Mouse (Mus musculus): ENCODE results near the gene Zscan5b. TPM values are rescaled to one million over a fixed set of nuclear protein-coding genes. Genes with fewer than 3 reads are reported as not detected.
A peak's percentile ranks its signal among the peaks of the same experiment; 100 is the strongest.
"Not testable (repeated sequence)": the region's sequence is repeated elsewhere in the genome, so short reads cannot be mapped to it uniquely, and the experiment has no call there.

Zscan5b gene
- total RNA-seq (2015; ENCODE audit: low replicate concordance) (not detected in 2 replicates), total RNA-seq (2017; ENCODE audit: low replicate concordance) (not detected in 2 replicates)

DNA sequence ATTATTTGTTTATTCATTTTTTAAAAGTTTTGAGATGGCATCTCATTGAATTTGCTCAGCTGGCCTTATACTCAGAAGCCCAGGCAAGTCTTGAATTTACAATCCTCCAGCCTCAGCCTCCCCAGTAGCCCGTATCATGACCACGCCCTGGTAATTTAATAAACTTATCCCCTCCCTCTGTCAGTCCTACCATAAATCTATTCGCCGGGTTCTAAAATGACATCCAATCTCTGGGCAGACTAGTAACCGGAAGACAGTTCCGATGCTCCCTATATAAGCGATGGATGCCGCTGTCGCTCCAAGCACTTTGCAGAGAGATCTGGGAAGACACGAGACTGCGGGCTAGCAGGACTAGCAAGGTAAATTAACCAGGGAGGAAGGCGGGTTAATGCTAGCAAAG is at the start of gene Zscan5b:
Gene Zscan5b (plus strand): TSS at position 301 of the 400 bp plus-strand sequence.
- ATAC-seq (replicated peaks; ENCODE audit: low FRiP score, poor library complexity, severe bottlenecking): no peak

DNA sequence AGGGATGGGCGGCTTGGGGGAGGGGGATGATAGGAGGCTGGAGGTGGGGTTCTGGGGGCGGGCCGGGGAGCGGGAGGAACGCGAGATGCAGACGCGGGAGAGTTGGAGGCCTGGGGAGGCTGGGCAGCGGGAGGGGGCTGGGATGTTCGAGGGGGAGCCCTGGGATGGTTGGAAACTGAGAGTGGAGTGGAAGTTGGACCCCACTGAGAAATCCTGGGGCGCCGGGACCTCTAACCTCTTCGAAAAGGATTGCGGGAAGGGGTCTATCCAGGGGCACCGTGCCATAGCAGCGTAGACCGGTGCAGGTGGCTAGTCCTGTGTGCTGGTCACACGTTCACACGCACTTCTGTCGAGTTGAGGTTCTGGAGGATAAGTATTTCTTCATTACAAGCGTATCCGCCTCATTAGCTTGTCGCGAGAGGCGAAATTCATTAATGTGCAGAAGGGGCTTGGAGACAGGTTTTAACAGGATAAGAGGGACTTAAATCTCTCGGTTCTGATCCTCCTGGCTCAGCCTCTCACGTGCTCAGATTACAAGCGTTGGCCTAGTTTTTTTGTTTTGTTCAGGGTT is 49.3 kb upstream of the Zscan5b start:
- ATAC-seq (replicated peaks; ENCODE audit: low FRiP score, poor library complexity, severe bottlenecking): no peak

DNA sequence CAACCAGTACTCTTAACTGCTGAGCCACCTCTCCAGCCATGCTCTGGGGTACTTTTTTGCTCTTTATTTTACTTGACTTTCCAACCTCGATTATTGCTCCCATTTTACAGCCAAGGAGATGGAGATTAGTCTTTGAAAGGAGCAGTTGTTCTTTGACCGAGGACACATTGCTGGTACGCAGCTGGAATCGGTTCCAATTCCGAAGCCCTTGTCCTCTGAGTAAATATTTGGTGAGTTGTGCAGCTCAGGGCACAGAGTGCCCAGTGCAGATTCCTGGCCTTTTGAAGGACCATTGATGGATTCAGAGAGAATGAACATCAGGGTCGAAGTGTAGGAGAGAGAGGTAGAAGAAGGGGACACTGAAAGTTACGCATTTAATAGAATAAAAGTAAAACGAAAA is 48.2 kb upstream of the Zscan5b start:
- ATAC-seq (replicated peaks; ENCODE audit: low FRiP score, poor library complexity, severe bottlenecking): no peak

DNA sequence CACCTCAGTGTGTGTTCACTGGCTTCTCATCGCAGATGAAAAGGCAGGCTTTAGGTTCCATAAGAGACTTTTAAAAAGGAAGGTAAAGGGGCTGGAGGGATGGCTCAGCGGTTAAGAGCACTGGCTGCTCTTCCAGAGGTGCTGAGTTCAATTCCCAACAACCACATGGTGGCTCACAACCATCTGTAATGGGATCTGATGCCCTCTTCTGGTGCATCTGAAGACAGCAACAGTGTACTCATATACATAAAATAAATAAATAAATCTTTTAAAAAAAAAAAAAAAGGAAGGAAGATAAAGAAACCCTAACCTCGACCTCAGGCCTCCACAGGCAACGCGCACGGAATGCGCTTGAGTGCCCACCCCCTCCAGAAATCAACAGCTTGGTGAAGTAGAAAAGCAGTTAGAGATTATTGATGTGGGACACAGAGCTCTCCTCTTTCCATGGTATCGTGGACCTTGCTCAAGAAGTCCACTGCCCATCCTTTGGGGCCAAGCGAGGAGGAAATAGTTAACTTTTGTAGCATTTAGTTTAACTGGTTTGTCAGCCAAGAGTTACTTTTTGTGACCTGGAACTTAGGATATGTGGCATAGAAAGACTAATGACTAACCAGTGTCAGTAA is 47.6 kb upstream of the Zscan5b start:
- not testable (repeated sequence) for ATAC-seq (replicated peaks; ENCODE audit: low FRiP score, poor library complexity, severe bottlenecking)

DNA sequence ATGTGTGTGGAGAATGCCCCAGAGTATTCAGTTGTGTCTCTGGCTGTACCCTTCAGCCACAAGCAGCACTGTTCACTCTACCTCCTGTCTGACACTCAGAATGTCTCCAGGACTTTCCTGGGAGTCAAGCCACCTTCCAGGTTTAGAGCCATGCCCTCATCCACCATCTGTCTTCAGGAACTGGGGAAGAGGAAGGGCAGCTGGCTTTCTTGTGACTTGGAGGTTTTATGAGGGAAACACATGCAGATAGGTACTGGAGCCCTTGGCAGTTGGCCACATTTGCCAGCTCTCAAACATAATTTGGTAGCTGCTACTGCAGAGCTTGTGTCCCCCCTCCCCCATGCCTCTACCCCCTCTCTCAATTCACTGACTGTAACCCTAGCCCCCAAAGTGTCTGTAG is 43.1 kb upstream of the Zscan5b start:
- no peak for ATAC-seq (replicated peaks; ENCODE audit: low FRiP score, poor library complexity, severe bottlenecking)

DNA sequence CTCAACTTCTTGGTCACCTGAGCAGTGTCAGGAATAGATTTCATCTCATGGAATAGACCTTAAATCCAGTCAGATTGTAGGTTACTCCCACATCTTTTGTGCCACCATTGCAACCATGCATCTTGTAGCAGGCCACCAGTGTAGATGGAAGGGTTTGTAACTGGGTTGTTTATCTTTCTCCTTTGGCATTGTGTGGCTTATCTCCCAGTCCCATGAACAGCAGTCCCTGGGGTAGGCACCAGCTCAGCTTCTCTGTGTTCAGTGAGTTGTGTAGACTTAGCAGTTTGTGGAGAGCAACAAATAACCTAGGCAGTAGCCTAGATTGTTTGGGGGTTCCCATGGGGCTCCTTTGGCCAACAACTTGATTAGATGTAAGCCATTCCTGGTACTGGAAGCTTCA is 39.2 kb upstream of the Zscan5b start:
- ATAC-seq (replicated peaks; ENCODE audit: low FRiP score, poor library complexity, severe bottlenecking): no peak

DNA sequence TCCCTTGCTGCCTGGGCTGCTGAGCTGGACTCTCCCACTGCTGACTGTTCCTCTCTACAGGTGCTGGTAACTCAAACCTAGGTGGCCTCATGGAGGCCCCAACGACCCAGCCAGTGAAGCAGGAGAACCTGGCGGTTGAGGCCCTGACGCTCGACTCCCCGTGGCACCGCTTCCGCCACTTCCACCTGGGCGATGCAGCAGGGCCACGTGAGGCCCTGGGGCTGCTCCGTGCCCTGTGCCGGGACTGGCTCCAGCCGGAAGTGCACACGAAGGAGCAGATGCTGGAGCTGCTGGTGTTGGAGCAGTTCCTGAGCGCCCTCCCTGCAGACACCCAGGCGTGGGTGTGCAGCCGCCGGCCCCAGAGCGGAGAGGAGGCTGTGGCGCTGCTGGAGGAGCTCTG is 38.3 kb upstream of the Zscan5b start:
- ATAC-seq (replicated peaks; ENCODE audit: low FRiP score, poor library complexity, severe bottlenecking): no peak

DNA sequence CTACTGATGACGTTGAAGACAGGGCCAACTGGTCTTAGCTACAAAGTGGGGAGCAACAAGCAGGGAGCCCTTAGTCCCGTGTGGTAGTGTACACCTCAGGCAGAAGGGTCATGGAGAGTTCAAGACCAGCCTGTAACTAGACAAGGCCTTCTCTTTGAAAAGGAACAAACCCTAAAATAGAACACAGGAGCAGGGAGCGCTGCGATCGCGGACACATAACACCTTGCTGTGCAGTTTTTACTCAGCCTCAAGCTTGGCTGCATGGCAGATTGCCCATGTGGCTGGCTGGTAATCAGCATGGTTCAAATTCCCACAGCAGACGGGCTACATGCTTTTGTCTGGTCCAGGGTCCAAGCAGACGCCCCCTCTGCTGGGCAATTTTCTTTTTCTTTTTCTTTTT is 37.6 kb upstream of the Zscan5b start:
- ATAC-seq (replicated peaks; ENCODE audit: low FRiP score, poor library complexity, severe bottlenecking): no peak

DNA sequence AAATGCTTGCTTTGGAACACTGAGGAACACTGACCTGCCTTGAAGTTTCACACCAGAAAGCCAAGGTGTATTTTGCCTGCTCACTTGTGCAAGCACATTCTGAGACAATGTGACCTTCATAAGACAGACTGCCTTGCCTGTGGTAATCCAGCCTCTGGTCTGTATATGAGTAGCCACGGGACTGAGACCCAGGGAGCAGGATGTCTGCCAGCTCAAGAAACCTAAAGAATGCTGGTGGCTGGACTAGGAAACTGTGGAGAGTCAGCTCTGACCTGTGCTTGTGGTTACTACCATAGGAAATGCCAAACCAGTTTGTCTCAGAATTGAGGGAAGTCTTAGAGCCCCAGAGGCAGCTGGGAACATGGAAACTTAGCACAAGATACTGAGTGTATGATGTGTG is 36.7 kb upstream of the Zscan5b start:
- no peak for ATAC-seq (replicated peaks; ENCODE audit: low FRiP score, poor library complexity, severe bottlenecking)

DNA sequence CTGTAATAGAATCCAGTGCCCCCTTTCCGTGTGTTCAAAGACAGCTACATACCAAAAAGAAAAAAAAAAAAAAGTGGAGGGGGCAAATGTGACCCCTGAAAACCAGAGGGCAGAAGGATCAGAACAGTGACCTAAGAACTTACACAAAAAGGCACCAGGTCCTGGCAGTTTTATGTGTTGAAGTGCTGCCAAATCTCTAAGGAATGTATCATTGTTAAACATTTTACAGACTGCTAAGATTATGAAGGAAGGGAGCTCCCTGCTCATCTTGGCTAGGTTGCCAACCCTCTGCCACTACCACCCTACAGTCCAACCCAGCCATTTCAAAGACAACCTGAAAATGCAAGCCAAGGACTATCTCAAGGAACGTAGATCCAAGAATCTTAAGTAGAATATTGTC is 35.9 kb upstream of the Zscan5b start:
- ATAC-seq (replicated peaks; ENCODE audit: low FRiP score, poor library complexity, severe bottlenecking): no peak

DNA sequence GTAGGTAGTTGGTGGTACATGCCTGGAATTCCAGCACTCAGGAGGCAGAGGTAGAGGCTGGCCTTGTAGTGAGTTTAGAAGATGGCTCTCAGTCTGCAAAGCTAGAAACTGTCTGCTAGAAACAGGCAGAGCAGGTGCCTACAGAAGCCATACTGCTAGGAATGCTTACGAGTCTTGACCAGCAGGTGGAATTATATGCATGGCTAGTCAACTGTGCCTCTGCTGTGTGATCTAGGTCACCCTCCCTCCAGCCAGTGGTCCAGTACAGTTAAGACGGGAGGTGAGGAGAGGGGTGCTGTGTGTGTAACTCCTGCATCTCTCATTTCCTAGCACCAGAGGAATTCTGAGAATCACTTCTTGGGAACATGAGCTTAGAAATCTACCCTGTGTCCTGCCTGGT is 35.3 kb upstream of the Zscan5b start:
- no peak for ATAC-seq (replicated peaks; ENCODE audit: low FRiP score, poor library complexity, severe bottlenecking)

DNA sequence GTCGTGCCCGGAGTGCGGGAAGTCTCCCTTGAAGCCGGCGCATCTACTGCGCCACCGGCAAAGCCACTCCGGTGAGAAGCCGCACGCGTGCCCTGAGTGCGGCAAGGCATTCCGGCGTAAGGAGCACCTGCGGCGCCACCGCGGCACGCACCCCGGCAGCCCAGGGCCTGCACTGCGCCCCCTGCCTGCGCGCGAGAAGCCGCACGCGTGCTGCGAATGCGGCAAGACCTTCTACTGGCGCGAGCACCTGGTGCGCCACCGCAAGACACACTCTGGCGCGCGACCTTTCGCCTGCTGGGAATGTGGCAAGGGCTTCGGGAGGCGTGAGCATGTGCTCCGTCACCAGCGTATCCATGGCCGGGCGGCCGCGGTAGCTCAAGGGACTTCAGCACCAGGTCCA is 32.5 kb upstream of the Zscan5b start:
- no peak for ATAC-seq (replicated peaks; ENCODE audit: low FRiP score, poor library complexity, severe bottlenecking)

DNA sequence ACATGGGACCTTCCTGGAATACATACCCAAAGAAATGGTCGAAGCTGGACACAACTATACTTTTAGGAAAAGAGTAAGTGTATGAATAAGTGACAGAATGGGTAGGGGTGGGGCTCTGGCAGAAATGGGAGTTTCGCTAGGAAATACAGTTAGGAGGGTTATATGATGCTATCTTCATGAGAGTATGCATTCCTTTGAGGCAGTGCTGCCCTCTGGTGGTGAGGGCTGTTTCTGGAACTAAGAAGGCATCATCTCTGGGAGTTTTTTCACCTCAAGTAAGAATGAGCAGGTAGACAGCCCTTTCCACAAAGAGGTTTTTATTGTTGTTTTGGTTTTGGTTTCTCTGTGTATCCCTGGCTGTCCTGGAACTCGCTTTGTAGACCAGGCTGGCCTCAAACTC is 30.7 kb upstream of the Zscan5b start:
- ATAC-seq (replicated peaks; ENCODE audit: low FRiP score, poor library complexity, severe bottlenecking): peak; percentile 61; the same call in 1 of the 2 replicates

DNA sequence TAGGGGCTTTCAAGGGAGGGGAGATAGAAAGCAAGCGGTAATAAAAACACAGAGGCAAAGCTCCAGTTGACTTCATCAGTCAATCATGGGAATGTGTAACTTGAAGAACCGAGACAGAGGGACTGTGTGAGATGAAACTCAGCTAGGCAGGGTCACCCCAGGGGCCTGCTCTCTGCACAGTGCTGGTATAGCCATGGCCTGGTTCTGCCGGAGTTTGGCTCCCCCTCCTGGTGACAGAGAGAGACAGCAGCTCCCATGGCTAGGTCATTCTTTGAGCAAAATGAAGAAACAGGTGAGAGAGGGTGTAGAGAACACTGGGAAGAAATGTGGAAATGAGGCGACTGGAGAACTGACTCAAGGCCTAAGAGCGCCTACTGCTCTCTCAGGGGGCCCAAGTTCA is 27.9 kb upstream of the Zscan5b start:
- ATAC-seq (replicated peaks; ENCODE audit: low FRiP score, poor library complexity, severe bottlenecking): 0 out of 2 replicates have a peak, but pooled peaks have one; percentile 65

DNA sequence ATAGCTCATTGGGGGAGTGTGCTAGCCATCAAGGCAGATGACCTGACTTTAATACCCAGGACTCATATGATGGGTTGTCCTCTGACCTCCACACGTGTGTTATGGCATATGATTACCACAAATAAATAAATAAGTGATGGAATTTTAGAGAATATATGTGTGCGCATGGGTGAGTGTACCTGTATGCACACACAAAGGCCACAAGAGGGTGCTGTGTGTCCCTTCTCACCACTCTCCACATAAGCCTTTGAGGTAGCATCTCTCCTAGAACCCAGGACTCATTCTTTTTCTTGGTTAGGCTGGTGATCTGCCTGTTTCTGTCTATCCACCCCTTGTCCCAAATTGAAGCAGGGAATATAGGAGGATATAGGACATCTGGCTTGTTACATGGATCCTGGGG is 26.3 kb upstream of the Zscan5b start:
- ATAC-seq (replicated peaks; ENCODE audit: low FRiP score, poor library complexity, severe bottlenecking): no peak

DNA sequence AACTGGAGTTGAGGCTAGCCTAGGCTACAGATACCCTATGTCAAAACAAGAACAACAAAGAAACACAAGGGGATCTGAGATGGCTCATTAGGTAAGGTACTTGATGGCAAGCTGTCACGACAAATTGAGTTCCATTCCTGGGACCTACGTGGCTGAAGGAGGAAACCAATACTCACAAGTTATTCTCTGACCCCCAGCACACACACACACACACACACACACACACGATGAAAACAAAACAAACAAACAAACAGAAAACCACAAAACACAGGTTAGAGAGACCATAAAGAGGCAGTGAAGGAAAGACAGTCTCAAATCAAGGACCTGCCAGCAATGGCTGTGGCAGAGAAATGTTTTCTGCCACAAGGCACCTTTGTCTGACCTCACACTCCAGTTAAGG is 25.3 kb upstream of the Zscan5b start, which contains the start of gene Galp:
Gene Galp (plus strand): TSS at position 301 of the 400 bp plus-strand sequence.
- no peak for ATAC-seq (replicated peaks; ENCODE audit: low FRiP score, poor library complexity, severe bottlenecking)

DNA sequence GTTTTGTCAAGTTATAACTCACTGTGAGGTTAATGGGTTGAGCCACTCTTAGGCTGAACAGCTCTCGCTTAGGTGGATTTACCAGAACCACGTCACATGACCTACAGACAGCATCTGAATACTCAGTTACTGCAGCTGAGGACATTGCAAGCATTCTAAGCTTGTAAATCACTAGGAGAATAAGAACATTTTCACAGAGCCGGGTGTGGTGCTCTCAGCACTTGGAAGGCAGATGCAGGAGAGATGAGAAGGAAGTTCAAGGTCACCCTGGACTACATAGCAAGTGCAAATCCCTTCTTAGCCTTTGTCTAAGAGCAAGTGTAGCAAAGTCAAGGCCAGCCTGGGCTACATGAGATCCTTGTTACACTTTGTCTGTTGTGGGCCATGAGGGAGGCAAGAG is 17.9 kb upstream of the Zscan5b start:
- no peak for ATAC-seq (replicated peaks; ENCODE audit: low FRiP score, poor library complexity, severe bottlenecking)

DNA sequence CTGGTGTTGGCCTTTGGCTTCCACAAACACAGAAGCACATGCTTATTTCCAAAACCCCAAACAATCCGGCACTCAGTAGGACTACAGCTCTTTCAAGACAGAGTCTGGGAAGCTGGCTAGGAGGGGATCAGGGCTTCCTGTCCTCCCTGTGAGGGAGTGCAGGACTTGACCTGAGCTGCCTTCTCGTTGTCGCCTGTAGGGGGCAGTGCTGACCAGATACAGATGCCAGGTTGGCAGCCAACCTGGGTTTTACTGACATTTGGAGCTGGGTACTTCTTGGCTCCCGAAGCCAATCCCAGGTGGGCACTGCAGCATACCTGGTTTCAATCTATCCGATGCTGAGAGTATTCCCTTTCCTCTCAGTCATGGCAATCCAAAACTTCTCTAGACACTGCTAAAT is 8.9 kb upstream of the Zscan5b start:
- ATAC-seq (replicated peaks; ENCODE audit: low FRiP score, poor library complexity, severe bottlenecking): no peak

DNA sequence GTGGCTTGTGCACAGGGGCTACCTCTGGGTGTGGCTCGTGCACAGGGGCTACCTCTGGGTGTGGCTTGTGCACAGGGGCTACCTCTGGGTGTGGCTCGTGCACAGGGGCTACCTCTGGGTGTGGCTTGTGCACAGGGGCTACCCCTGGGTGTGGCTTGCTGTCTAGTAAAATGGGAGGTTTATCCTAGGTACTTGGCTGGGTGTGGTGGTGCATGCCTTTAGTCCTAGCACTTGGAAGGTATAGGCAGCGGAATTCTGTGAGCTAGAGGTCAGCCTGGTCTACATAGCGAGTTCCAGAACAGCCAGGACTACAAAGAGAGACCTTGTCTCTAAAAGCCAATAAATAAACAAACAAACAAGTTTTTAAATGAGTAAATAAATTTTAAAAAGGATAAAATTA is 7.4 kb upstream of the Zscan5b start:
- ATAC-seq (replicated peaks; ENCODE audit: low FRiP score, poor library complexity, severe bottlenecking): not testable (repeated sequence)

DNA sequence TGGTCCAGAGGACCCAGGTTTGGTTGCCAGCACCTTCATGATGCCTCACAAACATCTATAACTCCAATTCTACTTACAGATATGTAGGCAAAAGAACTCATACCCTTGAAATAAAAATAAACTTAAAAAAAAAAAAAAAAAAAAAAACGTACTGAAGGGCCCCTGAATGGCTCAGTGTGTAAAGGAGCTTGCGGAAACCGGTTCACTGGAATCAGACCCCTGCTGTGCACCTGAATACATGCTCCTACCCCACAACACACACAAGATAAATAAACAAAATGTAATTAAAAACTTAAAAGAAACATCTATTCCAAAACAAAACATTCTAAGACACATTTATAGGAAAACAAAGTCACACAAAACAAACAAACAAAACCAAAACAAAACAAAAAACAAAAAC is 1.9 kb upstream of the Zscan5b start:
- no peak for ATAC-seq (replicated peaks; ENCODE audit: low FRiP score, poor library complexity, severe bottlenecking)

DNA sequence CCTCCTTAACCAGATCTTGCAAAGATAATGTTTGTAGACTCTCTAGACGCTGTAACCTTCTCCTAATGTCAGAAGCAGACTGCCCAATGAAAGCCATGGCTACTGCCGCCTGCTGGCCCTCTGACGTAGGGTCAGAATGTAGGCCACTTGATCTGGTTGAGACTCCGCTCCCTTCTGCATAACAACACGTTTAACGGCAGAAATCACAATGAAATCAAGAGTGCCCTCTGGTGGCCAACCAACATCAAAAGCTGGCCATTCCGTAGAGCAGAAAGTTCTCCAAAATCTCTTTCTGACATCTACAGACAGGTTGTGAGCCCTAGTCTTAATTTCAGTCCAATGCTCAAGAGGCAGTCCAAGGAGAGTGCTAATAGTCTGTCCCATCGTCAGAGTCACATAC is 6.4 kb downstream of the Zscan5b start:
- not testable (repeated sequence) for ATAC-seq (replicated peaks; ENCODE audit: low FRiP score, poor library complexity, severe bottlenecking)

DNA sequence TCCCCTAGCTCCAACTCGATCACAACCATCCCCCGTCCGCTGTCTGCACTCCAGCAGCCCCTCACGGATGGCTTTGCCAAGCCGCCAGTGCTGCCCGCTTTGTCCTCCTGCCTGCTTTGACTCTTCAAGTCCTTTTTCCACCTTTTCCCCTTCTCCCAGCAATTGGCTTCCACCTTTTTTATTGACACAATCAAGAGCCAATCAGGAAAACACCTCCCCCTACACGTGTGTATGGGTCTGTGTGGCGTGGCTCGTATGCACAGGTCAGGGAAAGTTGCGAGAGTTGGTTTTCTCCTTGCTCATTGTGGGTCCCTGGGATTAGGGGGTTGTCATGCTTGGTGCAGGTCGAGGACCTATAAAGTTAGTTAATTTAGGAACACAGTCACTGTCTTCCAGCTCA is 17.7 kb downstream of the Zscan5b start:
- no peak for ATAC-seq (replicated peaks; ENCODE audit: low FRiP score, poor library complexity, severe bottlenecking)

All from erythroblast, adult 5-6 weeks (primary cell).